In the genomic region with DNA sequence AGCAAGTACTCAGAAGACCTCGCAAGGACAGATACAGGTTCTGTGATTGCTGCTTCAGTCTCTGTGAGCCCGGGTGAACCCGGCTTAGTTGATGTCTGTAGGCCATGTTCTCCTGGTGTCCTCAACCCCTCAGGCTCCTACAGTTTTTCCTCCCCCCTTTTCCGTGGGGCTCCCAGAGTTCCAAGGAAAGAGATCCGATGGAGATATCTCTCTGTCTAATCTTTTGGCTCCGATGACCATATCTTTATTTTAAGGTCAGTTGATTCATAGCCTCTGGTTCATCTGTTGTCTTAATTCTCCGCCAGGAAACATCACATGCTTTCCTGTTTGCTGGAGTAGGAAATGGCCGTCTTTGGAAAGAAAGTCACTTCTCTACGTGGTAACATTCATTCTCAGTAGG, we compare ENCODE assay signal across 23 mouse cellular contexts. TPM values are rescaled to one million over a fixed set of nuclear protein-coding genes. Genes with fewer than 3 reads are reported as not detected.
DNase-seq lines count a peak whose midpoint lies in the region; ATAC-seq and TF ChIP-seq lines count a peak whose summit lies in the region.
"Had no signal": no experiment of that assay in that cellular context is flagged by ENCODE, and none has a peak within 500 bp of the region (broad histone marks: within the 10 kb centered on the region; RNA-seq: fewer than 3 reads in every experiment).

No protein-coding gene starts in this region.

- DNase-seq in heart, adult 2 months, result peak; percentile 53 to 59
- DNase-seq in heart, embryonic 10.5 days (ENCODE audit: low spot score), result no peak
- DNase-seq in spleen, adult 2 months (ENCODE audit: low read depth in 1 of 2, low spot score in 2 of 2), result no peak
- no peak for DNase-seq in spleen, postnatal 4 days (ENCODE audit: low spot score in 2 of 2)
- DNase-seq in lung, adult 2 months, result no peak
- no peak for DNase-seq in hindbrain, embryonic 14.5 days (ENCODE audit: low spot score)
- DNase-seq in yolk sac, embryonic 10.5 days (ENCODE audit: low spot score), result no peak
- DNase-seq: adrenal gland, postnatal 10 days; B cell, adult 2 months; cerebellum, adult 2 months; retina, postnatal 1 day had no signal

- 0 out of 2 replicates have a peak, but pooled peaks have one; percentile 20 for TF ChIP-seq POLR2A in heart, adult 2 months (IDR thresholded peaks at IDR 0.05; ENCODE audit: insufficient read depth, low read depth, low read length)
- TF ChIP-seq POLR2A in spleen, adult 2 months (IDR thresholded peaks at IDR 0.05; ENCODE audit: low read depth, low read length), result no peak
- TF ChIP-seq POLR2A in lung, adult 2 months (IDR thresholded peaks at IDR 0.05; ENCODE audit: borderline replicate concordance, extremely low read depth, low read depth, low read length), result 0 out of 2 replicates have a peak, but pooled peaks have one; percentile 13

- 46% methylated on average over 9 of the region's 9 CpGs for WGBS in heart, adult 2 months
- WGBS in heart, embryonic 10.5 days, result 77% methylated on average over 9 of the region's 9 CpGs
- WGBS in spleen, adult 2 months, result 90% methylated on average over 9 of the region's 9 CpGs
- WGBS in lung, adult 2 months, result 49% methylated on average over 9 of the region's 9 CpGs
- 88% methylated on average over 9 of the region's 9 CpGs for WGBS in hindbrain, embryonic 14.5 days
- WGBS in hindbrain, embryonic 16.5 days, result 88% methylated on average over 9 of the region's 9 CpGs

- no peaks in the 10 kb centered on the region for H3K9me3 ChIP-seq in heart, embryonic 10.5 days
- no peaks in the 10 kb centered on the region for H3K9me3 ChIP-seq in hindbrain, embryonic 14.5 days (ENCODE audit: control insufficient read depth, low read length)
- H3K9me3 ChIP-seq in hindbrain, embryonic 16.5 days (ENCODE audit: control insufficient read depth, low read length), result no peaks in the 10 kb centered on the region
- H3K9me3 ChIP-seq: forebrain, embryonic 15.5 days; hindbrain, embryonic 10.5 days; intestine, embryonic 15.5 days; limb, embryonic 13.5 days; liver, embryonic 15.5 days; stomach, embryonic 15.5 days had no signal

- no peaks in the 10 kb centered on the region for H3K79me2 ChIP-seq in heart, adult 2 months (replicated peaks; ENCODE audit: control insufficient read depth, insufficient read depth, low read length)

- no peaks in the 10 kb centered on the region for H3K27me3 ChIP-seq in heart, adult 2 months (ENCODE audit: control insufficient read depth, insufficient read depth, low read length)
- peaks cover 47% of the 10 kb centered on the region for H3K27me3 ChIP-seq in heart, embryonic 10.5 days (ENCODE audit: insufficient read depth, poor library complexity, severe bottlenecking)
- no peaks in the 10 kb centered on the region for H3K27me3 ChIP-seq in spleen, adult 2 months (ENCODE audit: control insufficient read depth, insufficient read depth, low read length)
- peaks cover 46% of the 10 kb centered on the region for H3K27me3 ChIP-seq in hindbrain, embryonic 14.5 days (ENCODE audit: control insufficient read depth, insufficient read depth, low read length)
- H3K27me3 ChIP-seq in hindbrain, embryonic 16.5 days (replicated peaks; ENCODE audit: control insufficient read depth, insufficient read depth, low read length), result peaks cover 19% of the 10 kb centered on the region

- peak overlapping the region; percentile 40 for H3K4me3 ChIP-seq in heart, adult 2 months
- no peak overlapping the region for H3K4me3 ChIP-seq in heart, embryonic 10.5 days
- no peak overlapping the region for H3K4me3 ChIP-seq in spleen, adult 2 months (ENCODE audit: extremely low read depth, insufficient read depth, insufficient read length)
- H3K4me3 ChIP-seq in lung, adult 2 months (replicated peaks; ENCODE audit: extremely low read depth, low read depth, low read length), result peak overlapping the region; percentile 18
- H3K4me3 ChIP-seq in hindbrain, embryonic 14.5 days (replicated peaks; ENCODE audit: low read length), result no peak overlapping the region
- no peak overlapping the region for H3K4me3 ChIP-seq in hindbrain, embryonic 16.5 days (ENCODE audit: low read length)
- H3K4me3 ChIP-seq: erythroblast, embryonic 14.5 days; forebrain, embryonic 15.5 days; hindbrain, embryonic 10.5 days; intestine, embryonic 15.5 days; limb, embryonic 13.5 days; liver, embryonic 15.5 days; stomach, embryonic 15.5 days had no signal

- peaks cover 5% of the 10 kb centered on the region for H3K36me3 ChIP-seq in heart, adult 2 months (ENCODE audit: control insufficient read depth, insufficient read depth, low read length)
- H3K36me3 ChIP-seq in heart, embryonic 10.5 days, result no peaks in the 10 kb centered on the region
- H3K36me3 ChIP-seq in spleen, adult 2 months (ENCODE audit: control insufficient read depth, insufficient read depth, low read length), result no peaks in the 10 kb centered on the region
- H3K36me3 ChIP-seq in hindbrain, embryonic 14.5 days (replicated peaks; ENCODE audit: control insufficient read depth, insufficient read depth), result no peaks in the 10 kb centered on the region
- no peaks in the 10 kb centered on the region for H3K36me3 ChIP-seq in hindbrain, embryonic 16.5 days (ENCODE audit: control insufficient read depth, insufficient read depth, low read length)
- H3K36me3 ChIP-seq: forebrain, embryonic 15.5 days; hindbrain, embryonic 10.5 days; intestine, embryonic 15.5 days; limb, embryonic 13.5 days; liver, embryonic 15.5 days; stomach, embryonic 15.5 days had no signal

- intact Hi-C loops in heart, adult 2 months (cut with DNase I), result no loop called here

- no peak overlapping the region for H3K4me2 ChIP-seq in hindbrain, embryonic 14.5 days (replicated peaks)
- H3K4me2 ChIP-seq in hindbrain, embryonic 16.5 days (ENCODE audit: low read length), result no peak overlapping the region
- H3K4me2 ChIP-seq: forebrain, embryonic 15.5 days; intestine, embryonic 15.5 days; limb, embryonic 13.5 days; liver, embryonic 15.5 days; stomach, embryonic 15.5 days had no signal

- no peak for TF ChIP-seq CTCF in heart, adult 2 months (IDR thresholded peaks at IDR 0.05)
- no peak for TF ChIP-seq CTCF in spleen, adult 2 months (IDR thresholded peaks at IDR 0.05; ENCODE audit: extremely low read depth, insufficient read depth, insufficient read length, insufficient replicate concordance)
- TF ChIP-seq CTCF in lung, adult 2 months (IDR thresholded peaks at IDR 0.05; ENCODE audit: insufficient read depth, low read length), result no peak

- peaks cover 9% of the 10 kb centered on the region for H3K4me1 ChIP-seq in heart, adult 2 months (ENCODE audit: control insufficient read depth, insufficient read depth, low read length)
- peaks cover 17% of the 10 kb centered on the region for H3K4me1 ChIP-seq in heart, embryonic 10.5 days
- H3K4me1 ChIP-seq in spleen, adult 2 months (ENCODE audit: control insufficient read depth, insufficient read depth, insufficient read length), result peaks cover 5% of the 10 kb centered on the region; the same call in 1 of the 2 replicates
- H3K4me1 ChIP-seq in lung, adult 2 months (ENCODE audit: control insufficient read depth, insufficient read depth, low read length), result peaks cover 5% of the 10 kb centered on the region
- no peaks in the 10 kb centered on the region for H3K4me1 ChIP-seq in hindbrain, embryonic 14.5 days (replicated peaks; ENCODE audit: control insufficient read depth, insufficient read depth, low read length)
- H3K4me1 ChIP-seq in hindbrain, embryonic 16.5 days (ENCODE audit: control insufficient read depth, insufficient read depth, low read depth, low read length), result no peaks in the 10 kb centered on the region

- no peak for TF ChIP-seq EP300 in heart, adult 2 months (IDR thresholded peaks at IDR 0.05; ENCODE audit: insufficient read depth, low read depth, low read length)

- no peak for ATAC-seq in hindbrain, embryonic 14.5 days (ENCODE audit: low FRiP score)
- ATAC-seq in hindbrain, embryonic 16.5 days, result no peak
- ATAC-seq: forebrain, embryonic 15.5 days; intestine, embryonic 15.5 days; midbrain, embryonic 16.5 days had no signal

- H3K9ac ChIP-seq in heart, adult 2 months (ENCODE audit: low read depth, low read length), result peak overlapping the region; percentile 64
- no peak overlapping the region for H3K9ac ChIP-seq in hindbrain, embryonic 14.5 days
- H3K9ac ChIP-seq in hindbrain, embryonic 16.5 days (ENCODE audit: low read depth, low read length), result no peak overlapping the region
- H3K9ac ChIP-seq: forebrain, embryonic 15.5 days; intestine, embryonic 15.5 days; limb, embryonic 13.5 days; liver, embryonic 15.5 days; stomach, embryonic 15.5 days had no signal

- H3K27ac ChIP-seq in heart, adult 2 months, result peak overlapping the region; percentile 97
- H3K27ac ChIP-seq in heart, embryonic 10.5 days, result no peak overlapping the region
- peak overlapping the region; percentile 13; the same call in 1 of the 2 replicates for H3K27ac ChIP-seq in spleen, adult 2 months (ENCODE audit: insufficient read depth, low read length)
- no peak overlapping the region for H3K27ac ChIP-seq in hindbrain, embryonic 14.5 days
- no peak overlapping the region for H3K27ac ChIP-seq in hindbrain, embryonic 16.5 days (ENCODE audit: low read depth, low read length)
- H3K27ac ChIP-seq: forebrain, embryonic 15.5 days; hindbrain, embryonic 10.5 days; intestine, embryonic 15.5 days; limb, embryonic 13.5 days; liver, embryonic 15.5 days; stomach, embryonic 15.5 days had no signal

RNA-seq across cellular contexts. Expression of gene Slfn5, which starts 2.1 kb away (rescaled TPM):
- 10 to 100 TPM; 54.1 to 59.2 TPM for total RNA-seq in heart, adult 2 months (2021)
- 17.9 and 41.8 TPM in 2 replicates for polyA plus RNA-seq in heart, adult 2 months (2012; rRNA removed)
- polyA plus RNA-seq in heart, embryonic 10.5 days (2016; fragmentation: Nextera tagmentation; extraction: Ambion mirVana), result 0.35 and 0.86 TPM in 2 replicates
- 3.1 and 3.4 TPM in 2 replicates for polyA plus RNA-seq in spleen, adult 2 months (2012; rRNA removed)
- 14.3 and 25.1 TPM in 2 replicates for polyA plus RNA-seq in lung, adult 2 months (2012; rRNA removed)
- 1.4 and 1.6 TPM in 2 replicates for polyA plus RNA-seq in hindbrain, embryonic 14.5 days (2014; fragmentation: Nextera tagmentation; extraction: Ambion mirVana)
- polyA plus RNA-seq in hindbrain, embryonic 16.5 days (2015; fragmentation: Nextera tagmentation; extraction: Ambion mirVana), result 1.3 and 1.9 TPM in 2 replicates

RNA-seq across cellular contexts. Expression of gene Unc45b, which starts 38.7 kb away (rescaled TPM):
- total RNA-seq in heart, adult 2 months (2021), result 100 to 1,000 TPM; 167 to 190 TPM
- 107 and 159 TPM in 2 replicates for polyA plus RNA-seq in heart, adult 2 months (2012; rRNA removed)
- polyA plus RNA-seq in heart, embryonic 10.5 days (2016; fragmentation: Nextera tagmentation; extraction: Ambion mirVana), result 185 and 294 TPM in 2 replicates
- 0.31 and 0.82 TPM in 2 replicates for polyA plus RNA-seq in spleen, adult 2 months (2012; rRNA removed)
- 19.0 and 20.0 TPM in 2 replicates for polyA plus RNA-seq in lung, adult 2 months (2012; rRNA removed)
- 1.1 and 2.0 TPM in 2 replicates for polyA plus RNA-seq in hindbrain, embryonic 14.5 days (2014; fragmentation: Nextera tagmentation; extraction: Ambion mirVana)
- polyA plus RNA-seq in hindbrain, embryonic 16.5 days (2015; fragmentation: Nextera tagmentation; extraction: Ambion mirVana), result 1.4 and 3.3 TPM in 2 replicates
- total RNA-seq: common myeloid progenitor, adult 5-6 weeks; megakaryocyte, adult 5-6 weeks had no signal
- polyA plus RNA-seq: erythroblast, embryonic 14.5 days had no signal

RNA-seq across cellular contexts. Expression of gene Nle1, which starts 40.8 kb away (rescaled TPM):
- 10 to 100 TPM in 1 of 2 experiments, 1 to 10 TPM in 1; 8.4 to 11.4 TPM for total RNA-seq in heart, adult 2 months (2021)
- polyA plus RNA-seq in heart, adult 2 months (2012; rRNA removed), result 17.7 and 24.0 TPM in 2 replicates
- 29.1 and 37.7 TPM in 2 replicates for polyA plus RNA-seq in heart, embryonic 10.5 days (2016; fragmentation: Nextera tagmentation; extraction: Ambion mirVana)
- polyA plus RNA-seq in spleen, adult 2 months (2012; rRNA removed), result 53.5 and 61.3 TPM in 2 replicates
- polyA plus RNA-seq in lung, adult 2 months (2012; rRNA removed), result 28.2 and 29.1 TPM in 2 replicates
- polyA plus RNA-seq in hindbrain, embryonic 14.5 days (2014; fragmentation: Nextera tagmentation; extraction: Ambion mirVana), result 20.7 and 28.0 TPM in 2 replicates
- 30.3 and 31.1 TPM in 2 replicates for polyA plus RNA-seq in hindbrain, embryonic 16.5 days (2015; fragmentation: Nextera tagmentation; extraction: Ambion mirVana)

RNA-seq across cellular contexts. Expression of gene Slfn9, which starts 42.6 kb away (rescaled TPM):
- total RNA-seq in heart, adult 2 months (2021), result under 1 TPM; 0.82 to 0.99 TPM
- 0.20 and 0.53 TPM in 2 replicates for polyA plus RNA-seq in heart, adult 2 months (2012; rRNA removed)
- polyA plus RNA-seq in heart, embryonic 10.5 days (2016; fragmentation: Nextera tagmentation; extraction: Ambion mirVana), result 12.6 and 17.8 TPM in 2 replicates
- 1.5 and 1.6 TPM in 2 replicates for polyA plus RNA-seq in spleen, adult 2 months (2012; rRNA removed)
- polyA plus RNA-seq in lung, adult 2 months (2012; rRNA removed), result 0.32 and 0.75 TPM in 2 replicates
- 1.8 and 2.7 TPM in 2 replicates for polyA plus RNA-seq in hindbrain, embryonic 14.5 days (2014; fragmentation: Nextera tagmentation; extraction: Ambion mirVana)
- 2.1 and 2.7 TPM in 2 replicates for polyA plus RNA-seq in hindbrain, embryonic 16.5 days (2015; fragmentation: Nextera tagmentation; extraction: Ambion mirVana)

RNA-seq across cellular contexts. Expression of gene Fndc8, which starts 57.1 kb away (rescaled TPM):
- total RNA-seq in heart, adult 2 months (2021), result not detected
- polyA plus RNA-seq in heart, adult 2 months (2012; rRNA removed), result 0.06 TPM in 1 of 2 replicates, not detected in the other
- 0.06 and 0.11 TPM in 2 replicates for polyA plus RNA-seq in heart, embryonic 10.5 days (2016; fragmentation: Nextera tagmentation; extraction: Ambion mirVana)
- 0.06 and 0.07 TPM in 2 replicates for polyA plus RNA-seq in spleen, adult 2 months (2012; rRNA removed)
- polyA plus RNA-seq in lung, adult 2 months (2012; rRNA removed), result 0.08 and 0.11 TPM in 2 replicates
- polyA plus RNA-seq in hindbrain, embryonic 14.5 days (2014; fragmentation: Nextera tagmentation; extraction: Ambion mirVana), result 0.37 and 0.77 TPM in 2 replicates
- polyA plus RNA-seq in hindbrain, embryonic 16.5 days (2015; fragmentation: Nextera tagmentation; extraction: Ambion mirVana), result 0.51 and 0.99 TPM in 2 replicates
- total RNA-seq: common myeloid progenitor, adult 5-6 weeks; layer of hippocampus, adult 8-10 months; megakaryocyte, adult 5-6 weeks had no signal
- polyA plus RNA-seq: cerebellum, adult 2 months had no signal

Comparison
In these comparisons a context has a peak if more than half of its experiments do, and no peak if none do; other contexts are left out.
1. DNase-seq: peak in heart, adult 2 months (2 of 2); none in heart, embryonic 10.5 days (single experiment), spleen, adult 2 months (0 of 2), spleen, postnatal 4 days (0 of 2), lung, adult 2 months (single experiment), hindbrain, embryonic 14.5 days (single experiment) and yolk sac, embryonic 10.5 days (single experiment).
2. H3K27ac ChIP-seq: peak in heart, adult 2 months (single experiment) and spleen, adult 2 months (single experiment); none in heart, embryonic 10.5 days (single experiment), hindbrain, embryonic 14.5 days (single experiment) and hindbrain, embryonic 16.5 days (single experiment).
3. H3K4me3 ChIP-seq: peak in heart, adult 2 months (single experiment) and lung, adult 2 months (single experiment); none in heart, embryonic 10.5 days (single experiment), spleen, adult 2 months (single experiment), hindbrain, embryonic 14.5 days (single experiment) and hindbrain, embryonic 16.5 days (single experiment).